Mouse (Mus musculus) ovary, postnatal 14 days (tissue): ENCODE data around the gene Nxnl2.
"Not testable (repeated sequence)": the region's sequence is repeated elsewhere in the genome, so short reads cannot be mapped to it uniquely, and the experiment has no call there.

ENCODE experiments used
- DNase-seq: peaks from one replicate; pipeline ENCODE4 v3.0.0; 2022; ENCODE audit warnings: low spot score

Gene Nxnl2

DNA sequence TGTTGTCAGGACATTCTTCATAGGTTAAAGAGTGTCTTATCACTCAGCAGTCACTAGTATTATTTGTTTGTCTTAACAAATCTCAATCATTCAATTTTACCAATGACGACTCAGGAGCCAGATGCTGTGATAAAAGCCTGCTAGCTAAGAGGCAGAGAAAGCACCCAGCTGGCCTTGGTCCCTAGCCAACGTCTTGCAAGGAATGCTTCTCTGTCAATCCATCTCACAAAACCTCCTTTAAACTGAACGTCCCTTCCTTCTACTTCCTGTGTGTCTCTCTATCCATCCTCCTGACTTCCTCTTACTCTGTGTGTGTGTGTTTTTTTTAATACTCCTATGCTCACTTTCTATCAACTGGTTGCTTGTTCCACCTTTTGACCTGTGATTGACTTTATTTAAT lies 8.5 kb downstream of the Nxnl2 start:
- DNase-seq = no peak

- no peak for DNase-seq
Measured at GRCm38 (mm10) chr13:51182236-51182635, 11.4 kb downstream of the Nxnl2 start.

GRCm38 (mm10) chr13:51184896-51185295 lies 14.1 kb downstream of the Nxnl2 start:
- no peak for DNase-seq

DNA sequence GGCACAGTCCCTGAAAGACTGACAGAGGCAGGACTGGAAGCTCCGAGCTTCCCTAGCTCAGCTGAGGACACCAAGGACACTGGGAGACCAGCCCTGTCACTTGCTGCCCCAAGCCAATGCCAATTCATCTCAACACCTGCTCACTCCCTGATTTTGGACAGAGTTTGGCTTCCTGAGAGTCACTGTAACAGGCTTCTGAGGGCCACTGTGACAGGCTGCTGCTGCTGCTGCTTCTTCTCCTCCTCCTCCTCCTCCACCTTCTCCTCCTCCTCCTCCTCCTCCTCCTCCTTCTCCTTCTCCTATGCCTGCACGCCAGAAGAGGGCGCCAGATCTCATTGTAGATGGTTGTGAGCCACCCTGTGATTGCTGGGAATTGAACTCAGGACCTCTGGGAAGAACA lies 19.5 kb downstream of the Nxnl2 start:
- DNase-seq = no peak

- DNase-seq = no peak
Measured at GRCm38 (mm10) chr13:51191416-51192140, 20.8 kb downstream of the Nxnl2 start.

- no peak for DNase-seq
Measured at GRCm38 (mm10) chr13:51193893-51194292, 23.1 kb downstream of the Nxnl2 start.

DNA sequence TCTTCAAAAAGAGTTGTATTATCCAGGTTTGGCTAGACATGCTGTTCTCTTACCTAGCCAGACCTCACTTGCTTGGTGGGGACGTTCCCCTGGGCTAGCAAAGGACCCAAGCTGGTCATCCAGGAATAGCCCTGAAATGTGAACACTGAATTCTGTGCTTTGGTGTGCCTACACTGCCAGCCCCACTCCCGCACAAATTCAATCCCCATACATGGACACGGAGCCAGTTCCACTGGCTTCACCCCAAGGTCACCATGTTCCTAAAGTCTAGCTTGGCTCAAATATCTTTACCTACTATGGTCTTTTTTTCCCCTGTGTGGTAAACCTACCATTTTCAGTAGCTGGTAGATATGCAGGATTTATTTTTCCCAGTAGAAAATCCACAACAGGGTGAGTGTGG lies 26.9 kb downstream of the Nxnl2 start:
- no peak for DNase-seq

DNA sequence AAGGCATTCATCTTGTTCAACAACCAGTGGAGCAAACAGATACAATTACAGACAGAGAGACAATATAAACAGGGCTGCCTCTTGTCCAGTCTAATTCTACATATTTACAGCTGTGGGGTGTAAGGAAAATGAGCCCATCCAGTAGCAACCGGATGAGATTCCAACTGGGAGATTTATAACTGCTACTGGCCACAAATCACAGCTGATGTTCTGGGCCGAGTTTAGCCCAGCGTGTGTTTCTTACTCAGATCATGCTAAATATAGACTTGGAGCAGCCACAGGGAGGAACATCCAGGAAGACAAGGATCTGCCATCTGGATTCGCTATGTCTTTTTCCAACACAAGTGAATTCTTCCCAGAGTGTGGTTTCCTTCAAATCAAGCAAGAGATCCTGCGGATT lies 27.4 kb downstream of the Nxnl2 start:
- DNase-seq = no peak

GRCm38 (mm10) chr13:51201985-51202843 lies 31.4 kb downstream of the Nxnl2 start:
- DNase-seq = not testable (repeated sequence)

DNA sequence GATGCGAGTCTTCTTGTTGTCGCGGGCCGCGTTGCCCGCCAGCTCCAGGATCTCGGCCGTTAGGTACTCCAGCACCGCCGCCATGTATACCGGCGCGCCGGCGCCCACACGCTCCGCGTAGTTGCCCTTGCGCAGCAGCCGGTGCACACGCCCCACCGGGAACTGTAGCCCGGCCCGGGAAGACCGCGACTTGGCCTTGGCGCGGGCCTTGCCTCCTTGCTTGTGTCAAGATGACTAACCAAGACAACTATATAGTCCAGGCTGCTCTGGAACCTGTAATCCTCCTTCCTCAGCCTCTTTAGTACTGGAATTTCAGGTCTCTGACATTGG lies 32.0 kb downstream of the Nxnl2 start:
- peak; percentile 27 for DNase-seq

DNA sequence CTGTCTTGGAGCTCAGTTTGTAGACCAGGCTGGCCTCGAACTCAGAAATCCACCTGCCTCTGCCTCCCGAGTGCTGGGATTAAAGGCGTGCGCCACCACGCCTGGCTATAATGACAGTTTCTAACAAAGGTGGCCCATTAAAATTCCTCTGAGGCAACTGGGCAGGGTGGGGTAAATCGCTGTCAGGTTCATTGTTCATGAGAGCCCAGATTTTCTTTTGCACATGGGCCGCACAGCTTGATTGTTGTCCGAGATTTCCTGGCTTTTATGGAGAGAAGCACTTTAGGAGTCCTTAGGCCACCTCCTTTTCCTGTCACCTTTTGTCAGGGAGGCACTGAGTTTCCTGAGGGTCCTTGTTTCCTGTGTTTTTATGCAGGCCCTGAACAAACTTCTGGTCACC lies 32.6 kb downstream of the Nxnl2 start:
- DNase-seq = no peak

GRCm38 (mm10) chr13:51204081-51204480 lies 33.3 kb downstream of the Nxnl2 start:
- DNase-seq = not testable (repeated sequence)

- DNase-seq = no peak
Measured at GRCm38 (mm10) chr13:51207965-51208364, 37.1 kb downstream of the Nxnl2 start.

DNA sequence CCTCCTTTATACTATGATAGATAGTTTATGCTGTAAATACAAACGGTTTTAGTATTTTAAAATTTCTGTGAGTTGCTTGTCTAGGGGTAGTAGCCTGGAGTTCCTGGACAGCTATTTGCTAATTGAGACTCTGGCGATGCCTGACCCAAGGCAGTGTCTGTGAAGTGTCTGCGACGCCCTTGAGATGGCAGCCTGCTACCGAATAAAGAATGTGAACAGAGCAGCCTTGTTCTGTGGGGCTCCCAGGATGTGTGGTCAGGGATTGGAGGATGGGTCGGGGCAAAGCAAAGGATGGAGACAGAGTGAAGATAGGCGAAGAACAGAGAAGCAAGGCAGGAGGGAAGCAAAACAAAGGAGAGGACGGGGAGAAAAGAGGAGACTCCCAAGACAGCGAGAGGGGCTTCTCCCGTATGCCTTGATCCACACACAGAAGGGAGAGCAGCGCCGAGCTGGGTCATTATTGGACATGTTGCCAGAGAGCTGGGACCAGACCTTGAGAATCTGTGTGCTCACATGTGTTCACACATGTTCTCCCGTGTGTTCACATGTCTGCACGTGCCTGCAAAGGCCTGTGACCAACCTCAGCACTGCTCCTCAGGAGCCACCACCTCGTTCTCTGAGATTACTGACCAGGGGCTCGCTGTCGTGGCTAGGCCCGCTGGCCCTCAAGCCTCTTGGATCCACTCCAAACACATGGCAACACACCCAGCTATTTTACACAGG lies 37.7 kb downstream of the Nxnl2 start:
- no peak for DNase-seq

- DNase-seq = no peak
Measured at GRCm38 (mm10) chr13:51210639-51211038, 39.8 kb downstream of the Nxnl2 start.

DNA sequence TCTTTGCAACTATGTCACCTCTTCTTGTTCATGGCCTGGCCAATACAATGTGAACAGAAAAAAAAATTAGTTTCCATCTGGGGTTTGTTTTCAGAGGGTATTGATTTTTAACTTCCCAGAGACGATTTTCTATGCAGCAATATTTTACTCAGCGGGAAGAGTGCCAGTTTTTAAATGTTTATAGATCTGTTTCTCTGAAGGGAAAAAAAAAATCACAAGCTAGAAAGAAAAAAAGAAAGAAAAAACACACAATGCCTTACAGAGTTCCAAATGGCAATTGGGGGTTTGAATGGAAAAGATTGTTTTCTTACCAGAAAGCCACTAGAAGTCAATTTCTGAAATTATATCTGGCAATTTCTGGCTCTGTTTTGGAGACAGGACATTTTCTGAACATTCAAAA lies 43.9 kb downstream of the Nxnl2 start:
- no peak for DNase-seq

DNA sequence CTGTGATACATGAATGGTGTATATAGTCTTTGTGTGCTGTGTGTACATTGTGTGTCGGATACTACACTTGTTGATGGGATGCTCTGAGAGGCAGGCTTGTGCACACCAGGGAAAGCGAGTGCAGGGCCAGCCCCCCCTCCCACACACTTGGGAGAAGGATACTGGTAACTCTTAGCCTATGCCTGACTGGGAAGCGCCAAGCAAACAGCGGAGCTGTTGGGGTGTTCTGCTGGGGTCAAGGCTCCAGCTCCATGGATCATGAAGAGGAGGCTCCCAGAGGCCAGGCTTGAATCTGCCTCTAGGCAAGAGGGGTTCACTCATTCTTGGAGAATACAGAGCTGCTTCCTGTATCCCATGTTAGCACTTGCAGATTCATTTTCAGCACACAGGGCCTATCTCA lies 50.1 kb downstream of the Nxnl2 start:
- DNase-seq = no peak

DNA sequence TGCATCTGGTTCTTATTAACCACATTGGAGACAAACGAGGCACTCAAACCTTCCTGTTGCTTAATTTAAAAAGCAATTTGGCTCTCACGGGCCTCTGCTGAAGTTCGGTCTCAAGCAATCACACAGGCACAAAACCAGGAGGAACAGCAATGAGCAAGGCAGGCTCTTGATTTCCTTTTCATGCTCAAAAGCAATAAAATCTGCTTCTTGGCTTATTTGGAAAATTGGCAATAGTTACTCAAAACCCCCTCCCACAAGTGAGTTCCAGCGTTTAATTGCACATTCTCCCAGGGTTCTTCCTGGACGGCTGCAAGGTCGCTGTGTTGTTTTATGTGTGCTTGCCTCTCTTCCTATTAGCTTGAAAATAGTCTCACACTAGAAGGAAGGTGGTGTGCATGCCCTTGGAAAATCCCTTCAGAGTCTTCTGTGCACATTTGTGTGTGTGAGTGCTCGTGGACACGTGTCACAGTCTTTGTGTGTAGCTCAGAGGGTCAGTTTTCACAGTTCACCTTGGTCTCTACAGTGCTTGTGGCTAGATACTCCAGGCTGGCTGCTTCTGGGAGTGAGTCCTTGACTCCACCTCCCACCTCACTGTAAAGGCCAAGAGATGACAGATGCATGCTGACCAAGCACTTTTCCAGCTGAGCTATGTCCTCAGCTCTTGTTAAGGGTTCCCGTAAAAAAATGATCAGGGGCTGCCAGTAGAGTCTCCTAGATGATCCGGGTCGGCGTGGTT lies 50.8 kb downstream of the Nxnl2 start:
- peak; percentile 5 for DNase-seq
